Mouse (Mus musculus) common myeloid progenitor, adult 5-6 weeks (primary cell): ENCODE results near the gene Slc17a2. TPM values are rescaled to one million over a fixed set of nuclear protein-coding genes. Genes with fewer than 3 reads are reported as not detected.
A peak's percentile ranks its signal among the peaks of the same experiment; 100 is the strongest.

ENCODE experiments used
- ATAC-seq: replicated peaks from 2 replicates; pipeline ENCODE4 v1.8.0; 2016; ENCODE audit warnings: low read depth, mild to moderate bottlenecking, moderate TSS enrichment, inconsistent platforms; ENCODE audit not compliant: poor library complexity, severe bottlenecking
- total RNA-seq: library from RNA; stranded (forward); fragments of 200-1000, 187-1606 nt; gene quantifications from 2 replicates; pipeline ENCODE4 v1.2.3, GENCODE M21; 2017

Gene Slc17a2
- total RNA-seq, 1 experiment from 2014 or later = not detected

DNA sequence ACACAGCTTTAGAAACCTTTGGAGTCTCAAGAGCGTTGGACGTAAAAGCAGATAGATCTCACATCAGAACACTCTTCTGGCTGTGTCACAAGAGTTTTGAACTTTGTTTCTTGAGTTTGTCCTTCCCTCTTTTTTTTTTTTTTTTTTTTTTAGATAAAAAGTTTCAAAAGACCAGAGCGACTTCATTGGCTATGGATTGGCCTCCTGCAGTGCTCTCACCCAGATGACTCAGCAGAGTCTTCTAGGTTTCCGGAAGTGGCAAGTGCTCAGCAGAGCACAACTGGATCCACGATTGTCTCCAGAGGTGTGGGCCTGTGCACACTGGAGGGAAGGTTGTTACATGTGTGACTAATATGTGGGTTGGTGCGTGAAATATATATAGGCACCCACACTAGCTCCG lies 28.5 kb upstream of the Slc17a2 start:
- ATAC-seq = no peak

GRCm38 (mm10) chr13:23779025-23779424 lies 27.8 kb upstream of the Slc17a2 start:
- ATAC-seq = no peak

DNA sequence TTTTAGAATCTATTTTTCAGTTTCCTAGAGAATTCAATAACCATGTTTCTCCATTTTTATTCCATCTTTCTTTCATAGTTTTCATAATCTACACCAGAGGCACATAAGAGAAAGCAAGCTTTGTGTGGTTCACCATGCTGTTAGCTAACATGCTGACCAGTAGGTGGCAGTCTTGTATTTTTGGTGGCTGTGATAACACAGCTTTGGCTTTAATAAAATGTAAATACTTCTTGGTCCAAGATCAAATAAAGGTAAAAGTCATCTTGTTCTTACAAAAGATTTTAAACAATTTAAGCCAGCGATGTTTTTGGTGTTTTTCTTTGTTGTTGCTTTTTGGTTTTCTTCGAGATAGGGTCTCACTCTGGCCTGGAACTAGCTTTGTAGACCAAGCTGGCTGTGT lies 14.3 kb upstream of the Slc17a2 start:
- ATAC-seq = peak; percentile 87

GRCm38 (mm10) chr13:23799405-23799804 lies 7.4 kb upstream of the Slc17a2 start:
- peak; percentile 94 for ATAC-seq

GRCm38 (mm10) chr13:23804532-23804931 lies 2.3 kb upstream of the Slc17a2 start:
- no peak for ATAC-seq

DNA sequence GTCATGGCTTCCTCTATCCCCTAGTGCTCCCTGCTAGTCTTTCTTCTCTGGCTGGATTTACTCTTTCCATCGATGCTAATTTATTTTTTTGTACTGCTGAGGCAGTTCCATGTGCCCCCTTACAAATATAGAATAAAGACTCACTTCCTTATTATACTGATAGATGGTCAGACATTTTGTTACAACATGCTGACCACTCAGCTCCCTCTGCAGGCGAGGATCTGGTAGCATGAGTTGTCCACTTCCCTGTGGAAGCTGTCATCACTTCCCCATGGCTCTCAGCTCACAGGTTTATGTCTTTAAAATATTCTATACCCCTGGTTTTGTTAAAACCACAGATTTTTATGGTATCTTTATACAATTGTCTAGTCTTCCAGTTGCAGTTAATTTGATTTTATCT lies 9.4 kb downstream of the Slc17a2 start:
- peak; percentile 78 for ATAC-seq

DNA sequence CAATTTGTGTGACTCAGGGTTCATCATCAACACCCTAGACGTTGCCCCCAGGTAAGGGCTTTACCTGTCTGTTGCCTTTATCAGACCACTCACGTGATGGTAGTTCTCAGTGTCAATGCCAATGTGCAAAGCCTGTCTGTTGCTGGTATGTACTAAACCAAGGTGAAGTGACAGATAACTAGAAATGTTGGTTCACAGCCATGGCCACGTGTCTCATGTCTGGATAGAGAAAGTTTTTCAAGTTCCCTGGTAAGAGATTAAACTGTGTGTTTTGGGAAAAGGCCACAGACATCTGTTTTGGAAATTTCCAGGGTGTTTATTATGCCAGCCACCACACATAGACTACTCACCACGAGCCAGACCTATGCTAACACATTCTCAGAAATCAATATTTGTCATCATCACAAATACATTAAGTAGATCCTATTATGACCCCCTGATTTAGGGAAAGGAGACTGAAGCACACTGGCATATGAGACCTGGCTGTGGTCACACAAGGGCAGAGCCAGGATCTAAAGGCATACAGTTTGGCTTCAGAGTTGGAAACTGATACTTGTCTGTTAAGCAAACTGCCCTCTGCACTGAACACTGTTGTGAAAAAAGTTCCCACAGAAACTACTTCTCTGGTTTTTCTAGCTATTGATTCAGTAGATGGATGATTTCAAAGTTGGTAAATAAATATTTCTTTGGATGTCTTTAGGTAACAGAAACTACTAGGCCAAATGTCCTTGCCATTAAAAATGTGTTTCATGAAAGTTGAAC lies 13.6 kb downstream of the Slc17a2 start:
- no peak for ATAC-seq

- no peak for ATAC-seq
Measured at GRCm38 (mm10) chr13:23822213-23822612, 15.4 kb downstream of the Slc17a2 start.

DNA sequence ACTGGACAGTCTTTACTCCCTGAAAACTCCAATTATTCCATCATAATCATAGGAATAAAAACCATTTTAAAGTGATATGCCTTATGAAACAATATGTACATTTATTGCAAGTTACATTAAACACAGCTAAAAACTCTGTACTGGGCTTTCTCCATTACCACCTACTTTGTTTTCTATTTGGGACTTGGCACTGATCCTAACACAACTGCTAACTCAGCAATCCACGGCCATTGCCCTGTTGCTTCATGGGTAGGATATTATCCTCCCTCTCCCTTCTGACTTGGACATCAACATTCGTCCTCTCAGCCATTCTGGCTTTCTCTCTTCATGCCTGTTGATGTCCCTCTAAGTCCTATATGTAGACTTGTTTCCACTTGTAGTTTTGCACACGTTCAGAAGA lies 19.8 kb downstream of the Slc17a2 start:
- ATAC-seq = no peak

DNA sequence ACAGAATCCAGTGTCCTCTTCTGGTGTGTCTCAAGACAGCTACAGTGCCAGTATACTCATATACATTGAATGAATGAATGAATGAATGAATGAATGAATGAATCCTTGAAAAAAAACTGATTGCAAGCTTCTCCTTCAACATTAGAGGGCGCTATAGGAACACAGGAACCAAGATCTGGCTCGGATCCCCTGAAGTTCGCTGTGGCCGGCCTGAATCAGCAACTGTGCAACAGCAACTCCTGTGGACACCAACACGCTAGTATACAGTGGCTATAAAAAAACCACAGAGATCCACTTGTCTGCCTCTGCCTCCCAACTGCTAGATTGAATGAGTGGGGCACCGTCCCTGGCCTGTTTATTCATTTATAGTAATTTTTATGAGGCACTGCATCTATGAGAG lies 26.3 kb downstream of the Slc17a2 start:
- ATAC-seq = peak; percentile 90

GRCm38 (mm10) chr13:23834836-23835235 lies 28.0 kb downstream of the Slc17a2 start:
- ATAC-seq = no peak

- no peak for ATAC-seq
Measured at GRCm38 (mm10) chr13:23836630-23837029, 29.8 kb downstream of the Slc17a2 start.

DNA sequence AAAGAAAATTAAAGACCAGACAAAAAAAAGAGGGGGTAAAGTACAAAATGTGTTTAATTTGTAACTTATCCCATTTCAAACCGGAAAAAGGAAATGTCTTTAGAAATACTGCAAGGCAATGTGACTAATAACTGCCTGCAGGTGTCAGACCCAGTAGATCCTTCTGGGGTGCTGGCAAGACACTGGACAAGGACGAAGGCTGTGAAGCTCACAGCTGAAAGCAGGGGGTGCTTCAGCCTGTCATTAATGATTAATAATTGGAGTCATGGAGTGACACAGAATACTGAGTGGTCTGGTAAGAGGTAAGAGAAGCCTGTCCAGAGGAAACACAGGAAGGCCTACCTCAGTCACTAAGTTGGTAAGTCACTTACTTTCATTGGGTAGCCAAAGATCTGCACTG lies 32.5 kb downstream of the Slc17a2 start, which contains the start of gene Slc17a3:
Gene Slc17a3 (plus strand): TSS at position 127 of the 400 bp plus-strand sequence.
- no peak for ATAC-seq

DNA sequence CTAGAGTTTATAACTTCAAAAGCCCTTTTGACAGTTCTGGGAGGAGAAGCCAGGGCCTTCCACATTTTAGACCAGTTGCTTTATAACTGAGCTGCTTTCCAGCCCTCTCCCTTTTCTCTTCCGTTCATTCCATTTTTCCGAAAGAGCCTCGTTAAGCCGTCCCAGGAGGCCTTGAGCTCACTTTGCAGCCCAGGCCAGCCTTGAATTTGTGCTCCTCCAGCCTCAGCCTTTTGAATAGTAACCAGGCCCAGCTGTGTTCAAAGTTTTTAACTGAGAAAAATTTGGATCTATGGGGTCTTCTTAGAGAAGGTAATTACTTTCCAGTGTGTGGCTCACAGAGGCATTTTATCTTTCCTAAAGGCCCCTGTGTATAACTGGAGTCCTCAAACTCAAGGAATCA lies 39.1 kb downstream of the Slc17a2 start:
- no peak for ATAC-seq

- ATAC-seq = no peak
Measured at GRCm38 (mm10) chr13:23849299-23849698, 42.5 kb downstream of the Slc17a2 start.

GRCm38 (mm10) chr13:23856401-23856800 lies 49.6 kb downstream of the Slc17a2 start:
- ATAC-seq = no peak

DNA sequence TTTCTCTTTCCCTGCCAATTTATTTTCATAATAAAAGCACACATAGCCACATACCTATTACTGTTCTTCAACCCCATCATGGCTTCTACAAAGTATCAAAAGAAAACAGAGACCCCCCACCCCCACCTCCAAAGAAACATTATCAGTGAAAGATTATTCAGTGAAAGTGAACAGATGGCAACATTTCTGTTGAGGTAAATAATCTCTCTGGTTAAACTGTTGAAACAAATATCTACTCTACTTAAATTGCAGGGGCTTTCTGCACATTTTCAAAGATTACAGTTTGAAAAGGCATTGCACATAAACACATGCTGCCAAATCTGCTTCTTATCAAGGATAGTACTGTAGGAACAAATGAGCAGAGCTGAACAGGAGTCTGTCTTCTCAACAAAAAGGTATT lies 55.0 kb downstream of the Slc17a2 start:
- no peak for ATAC-seq

GRCm38 (mm10) chr13:23864711-23865110 lies 57.9 kb downstream of the Slc17a2 start:
- no peak for ATAC-seq

DNA sequence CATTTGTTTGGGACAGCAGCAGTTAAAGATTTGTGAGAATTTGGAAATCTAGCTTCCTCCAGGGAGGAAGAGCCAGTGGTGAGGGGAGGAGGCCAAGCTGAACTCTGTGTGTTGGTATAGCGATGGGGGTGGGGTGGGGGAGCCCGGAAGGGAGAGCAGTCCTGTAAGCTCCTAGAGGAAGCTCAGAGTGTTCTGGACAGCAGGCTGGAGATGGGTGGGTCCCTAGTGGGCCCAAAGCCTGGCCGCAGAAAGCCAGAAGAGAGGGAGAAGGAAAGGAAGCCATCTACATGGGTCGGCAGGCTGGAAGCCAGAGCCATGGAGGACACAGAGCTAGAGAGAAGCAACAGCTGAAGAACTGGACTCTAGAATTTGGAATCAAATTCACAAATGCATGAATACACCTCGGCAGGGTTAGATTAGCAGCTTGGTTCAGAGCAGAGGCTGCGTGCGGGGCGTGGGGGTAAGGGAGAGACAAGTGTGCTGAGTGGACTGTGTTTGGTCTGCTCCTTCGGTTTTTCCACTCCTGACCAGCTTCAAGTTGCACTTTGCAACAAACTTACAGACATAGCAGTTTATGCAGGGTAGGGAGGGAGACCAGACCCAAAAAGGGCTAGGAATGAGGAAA lies 59.4 kb downstream of the Slc17a2 start:
- ATAC-seq = no peak

DNA sequence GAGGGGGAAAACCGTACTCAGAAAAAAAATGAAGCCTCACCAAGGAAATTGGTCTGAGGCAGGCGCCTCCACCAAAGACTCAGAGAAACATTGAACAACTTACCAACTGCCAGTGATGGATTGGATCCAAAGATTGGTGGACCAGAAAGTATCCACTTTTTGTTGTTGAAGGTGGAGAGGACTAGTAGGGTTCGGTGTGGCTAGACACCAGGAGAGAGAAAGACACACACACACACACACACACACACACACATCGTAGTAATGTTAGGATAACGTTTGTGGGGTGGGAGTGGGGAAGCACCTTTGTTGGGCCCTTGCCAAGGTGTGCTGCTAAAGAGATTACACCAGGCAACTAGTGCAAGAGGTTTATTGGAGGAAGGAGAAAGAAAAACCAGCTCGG lies 60.2 kb downstream of the Slc17a2 start:
- ATAC-seq = no peak

GRCm38 (mm10) chr13:23867405-23867804 lies 60.6 kb downstream of the Slc17a2 start, which contains the start of gene Slc17a1:
TSS of gene Slc17a1 (plus strand) at chr13:23867750.
- no peak for ATAC-seq
